Mouse (Mus musculus) left cerebral cortex, adult 2 months (tissue): ENCODE measurements around the gene Itpripl2. TPM values are rescaled to one million over a fixed set of nuclear protein-coding genes. Genes with fewer than 3 reads are reported as not detected.
A peak's percentile ranks its signal among the peaks of the same experiment; 100 is the strongest.

Experiments
- DNase-seq, 2 experiments: peaks; one replicate each; pipeline ENCODE4 v3.0.0; 2021 to 2022; ENCODE audit warnings: low spot score in 2 of 2, mixed read lengths in 1 of 2; ENCODE audit errors: extremely low spot score in 1 of 2
- H3K27ac ChIP-seq: fragments of 200-600 bp; 2 replicates; pipeline ENCODE4 v1.8.1; 2022
- H3K4me3 ChIP-seq: fragments of 200-600 bp; 2 replicates; pipeline ENCODE4 v1.8.1; 2022
- CTCF ChIP-seq: fragments of 200-600 bp; IDR thresholded peaks from 2 replicates; pipeline ENCODE4 v1.8.1; 2022; ENCODE audit warnings: antibody characterized with exemption, mild to moderate bottlenecking, moderate library complexity
- intact Hi-C: fragments of 180-260 bp; cut with DNase I; formaldehyde crosslinking; loops from one replicate; pipeline ENCODE4 v1.15.1; 2025
- long read RNA-seq, 2 experiments: library from polyadenylated mRNA; stranded (forward); transcript quantifications; one replicate each; pipeline ENCODE4 v2.0.0; 2021; ENCODE audit warnings: borderline mapping rate in 2 of 2
- total RNA-seq, 2 experiments: library from RNA; stranded (reverse); gene quantifications; 2 replicates each; pipeline ENCODE4 v1.2.3; 2021

Itpripl2 gene
- 1 to 10 TPM; 3.2 to 4.1 TPM for total RNA-seq
- long read RNA-seq, experiment 1, partial matches to known transcripts, result 0 of 2 reads
- long read RNA-seq, experiment 1, other reads (novel, unspliced or antisense), result 2 of 2 reads
- long read RNA-seq, experiment 2, full-length matches to known transcripts, result 1 of 1 reads
- long read RNA-seq, experiment 2, partial matches to known transcripts, result 0 of 1 reads
- long read RNA-seq, experiment 2, other reads (novel, unspliced or antisense), result 0 of 1 reads

- no peak for TF ChIP-seq CTCF
- intact Hi-C loops, result no loop called here
- DNase-seq, result peak; percentile 19 to 30
- Histone ChIP-seq H3K4me3 (peak within 1 kb of the TSS; percentile 36), H3K27ac (peak within 1 kb of the TSS; percentile 24)
These were observed at the start of gene Itpripl2 for GRCm38 (mm10) chr7:118491431-118492147. Gene Itpripl2 (minus strand): TSS chr7:118491975.

GRCm38 (mm10) chr7:118535076-118535475, 43.3 kb upstream of the Itpripl2 start:
- H3K4me3 ChIP-seq, result no peak overlapping the region
- intact Hi-C loops, result no loop called here
- no peak for TF ChIP-seq CTCF
- no peak overlapping the region for H3K27ac ChIP-seq
- no peak for DNase-seq

- intact Hi-C loops, result loop anchor here (5.0 kb wide), 2 partner anchors 292 to 417 kb away; partner anchors contain the start of genes Rps15a and Smg1
- Histone ChIP-seq H3K4me3 (no peak overlapping the region), H3K27ac (no peak overlapping the region)
- TF ChIP-seq CTCF, result no peak
- no peak for DNase-seq
These were observed 42.6 kb upstream of the Itpripl2 start for GRCm38 (mm10) chr7:118534326-118534725.

- H3K4me3 ChIP-seq, result peak within 1 kb of the TSS; percentile 78
- peak within 1 kb of the TSS; percentile 100 for H3K27ac ChIP-seq
- TF ChIP-seq CTCF, result no peak
- intact Hi-C loops, result loop anchor here (2.0 to 5.0 kb wide), 3 partner anchors 62 to 416 kb away; partner anchors contain the start of genes Rps15a and Smg1
- peak; percentile 91 to 94 for DNase-seq
These were observed 41.4 kb upstream of the Itpripl2 start, which contains the start of gene Coq7 for GRCm38 (mm10) chr7:118533178-118533578. Gene Coq7 (minus strand): TSS chr7:118533356.

GRCm38 (mm10) chr7:118532519-118533177, 40.9 kb upstream of the Itpripl2 start:
- intact Hi-C loops, result loop anchor here (2.0 to 5.0 kb wide), 3 partner anchors 62 to 415 kb away; partner anchors contain the start of genes Rps15a and Smg1
- peak; percentile 96 for DNase-seq
- H3K27ac ChIP-seq, result peak overlapping the region; percentile 100
- H3K4me3 ChIP-seq, result peak overlapping the region; percentile 78
- no peak for TF ChIP-seq CTCF

- TF ChIP-seq CTCF, result no peak
- no peak overlapping the region for H3K27ac ChIP-seq
- intact Hi-C loops, result no loop called here
- no peak overlapping the region for H3K4me3 ChIP-seq
- no peak for DNase-seq
These were observed 35.2 kb upstream of the Itpripl2 start for GRCm38 (mm10) chr7:118526967-118527366.

- no peak overlapping the region for H3K4me3 ChIP-seq
- intact Hi-C loops, result no loop called here
- no peak for DNase-seq
- H3K27ac ChIP-seq, result no peak overlapping the region
- no peak for TF ChIP-seq CTCF
These were observed 30.3 kb upstream of the Itpripl2 start for GRCm38 (mm10) chr7:118522077-118522476.

GRCm38 (mm10) chr7:118519661-118520060, 27.9 kb upstream of the Itpripl2 start:
- intact Hi-C loops, result no loop called here
- no peak for TF ChIP-seq CTCF
- Histone ChIP-seq H3K27ac (no peak overlapping the region), H3K4me3 (no peak overlapping the region)
- DNase-seq, result no peak

GRCm38 (mm10) chr7:118518687-118519086, 26.9 kb upstream of the Itpripl2 start:
- peak; percentile 97 for TF ChIP-seq CTCF
- peak; percentile 76 to 82 for DNase-seq
- H3K4me3 ChIP-seq, result no peak overlapping the region
- no peak overlapping the region for H3K27ac ChIP-seq
- intact Hi-C loops, result loop anchor here (1.0 kb wide), 2 partner anchors 70 to 213 kb away; partner anchors contain the start of gene Syt17

GRCm38 (mm10) chr7:118517819-118518218, 26.0 kb upstream of the Itpripl2 start:
- Histone ChIP-seq H3K27ac (no peak overlapping the region), H3K4me3 (no peak overlapping the region)
- TF ChIP-seq CTCF, result peak; percentile 15; the same call in 1 of the 2 replicates
- intact Hi-C loops, result loop anchor here (1.0 kb wide), 2 partner anchors 70 to 213 kb away; partner anchors contain the start of gene Syt17
- no peak for DNase-seq

- no peak for TF ChIP-seq CTCF
- DNase-seq, result no peak
- intact Hi-C loops, result no loop called here
- Histone ChIP-seq H3K27ac (no peak overlapping the region), H3K4me3 (no peak overlapping the region)
These were observed 16.8 kb upstream of the Itpripl2 start for GRCm38 (mm10) chr7:118508556-118508955.

- H3K4me3 ChIP-seq, result no peak overlapping the region
- no peak overlapping the region for H3K27ac ChIP-seq
- intact Hi-C loops, result no loop called here
- no peak for DNase-seq
- no peak for TF ChIP-seq CTCF
These were observed 12.1 kb upstream of the Itpripl2 start for GRCm38 (mm10) chr7:118503844-118504243.
